Mouse (Mus musculus) liver, embryonic 14.5 days (tissue): ENCODE measurements around the gene 4930558K02Rik.

ENCODE experiments used
- CTCF ChIP-seq: IDR thresholded peaks from 2 replicates; pipeline ENCODE4 v1.5.1; 2016; ENCODE audit warnings: antibody characterized with exemption, low read depth, control low read depth
- EP300 ChIP-seq: IDR thresholded peaks from 2 replicates; pipeline ENCODE4 v1.6.1; 2016; ENCODE audit warnings: antibody characterized with exemption, low read depth

DNA sequence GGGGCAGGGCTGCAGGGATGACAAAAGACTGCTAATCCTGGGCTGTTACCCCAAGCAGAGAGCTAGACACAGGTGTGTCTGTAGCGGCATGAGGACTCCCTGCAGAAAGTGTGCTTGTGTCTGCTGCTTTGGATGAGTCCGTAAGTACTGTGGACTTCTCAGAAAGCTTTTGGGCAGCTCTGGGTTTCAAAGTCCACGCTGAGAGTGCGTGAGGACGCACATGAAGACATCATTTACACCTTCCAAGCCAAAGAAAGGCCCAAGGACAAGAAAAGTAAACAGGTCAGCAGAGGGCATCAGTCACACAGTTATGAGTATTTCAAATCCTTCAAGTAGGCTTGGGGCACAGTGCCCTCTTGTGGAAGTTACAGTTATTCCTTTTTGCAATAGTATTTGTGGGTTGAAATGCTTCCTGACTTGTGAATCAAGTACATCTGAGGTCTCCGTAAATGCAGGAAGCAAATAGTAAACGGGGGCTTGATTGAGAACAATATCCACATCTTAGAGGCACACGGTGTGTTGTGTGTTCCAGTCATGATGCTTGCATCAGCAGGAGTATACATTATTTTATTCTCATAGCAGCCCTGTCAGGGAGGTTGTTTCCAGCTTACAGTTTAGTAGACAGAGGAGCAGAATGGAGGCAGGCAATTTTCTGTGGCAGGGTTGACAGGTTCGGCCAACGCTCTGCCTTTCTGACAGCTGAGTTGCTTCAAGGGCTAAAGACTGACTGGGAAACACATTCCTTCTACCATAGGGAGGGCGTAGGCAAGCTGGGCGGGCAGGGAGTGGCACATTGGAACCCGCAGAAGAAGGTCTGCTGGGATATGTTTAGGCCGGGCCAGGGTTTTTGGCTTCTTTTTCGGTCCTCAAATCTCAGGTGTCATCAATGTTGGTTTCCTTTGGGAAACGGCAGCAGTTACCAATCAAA, 2.9 kb downstream of the 4930558K02Rik start:
- TF ChIP-seq CTCF (peak; percentile 92), EP300 (no peak)
